Mouse (Mus musculus) ES-Bruce4 (cell line): ENCODE results near the gene Gm2022. TPM values are rescaled to one million over a fixed set of nuclear protein-coding genes. Genes with fewer than 3 reads are reported as not detected.
"Not testable (repeated sequence)": the region's sequence is repeated elsewhere in the genome, so short reads cannot be mapped to it uniquely, and the experiment has no call there.

Experiments used
- H3K27ac ChIP-seq: 2 replicates; pipeline ENCODE4 v1.5.1; 2012; ENCODE audit warnings: low read length, inconsistent platforms; ENCODE audit not compliant: insufficient read depth
- H3K27me3 ChIP-seq: 2 replicates; pipeline ENCODE4 v1.6.1; 2012; ENCODE audit warnings: mild to moderate bottlenecking, low read length, inconsistent platforms; ENCODE audit not compliant: control insufficient read depth, poor library complexity, insufficient read depth, severe bottlenecking
- H3K36me3 ChIP-seq: 2 replicates; pipeline ENCODE4 v1.6.1; 2012; ENCODE audit warnings: inconsistent platforms, mild to moderate bottlenecking, low read length, moderate library complexity; ENCODE audit not compliant: control insufficient read depth, poor library complexity, insufficient read depth, severe bottlenecking
- H3K4me1 ChIP-seq: one replicate; pipeline ENCODE4 v1.8.1; 2011; ENCODE audit warnings: low read length; ENCODE audit not compliant: control insufficient read depth, insufficient read depth
- H3K4me3 ChIP-seq: 2 replicates; pipeline ENCODE4 v1.5.1; 2011; ENCODE audit warnings: low read depth, mild to moderate bottlenecking, low read length
- H3K9ac ChIP-seq: 2 replicates; pipeline ENCODE4 v1.6.1; 2012; ENCODE audit warnings: low read depth, mild to moderate bottlenecking, inconsistent platforms; ENCODE audit not compliant: poor library complexity, severe bottlenecking
- H3K9me3 ChIP-seq: replicated peaks from 2 replicates; pipeline ENCODE4 v1.6.1; 2012; ENCODE audit warnings: mild to moderate bottlenecking, low read length, inconsistent platforms; ENCODE audit not compliant: control insufficient read depth, poor library complexity, insufficient read depth, severe bottlenecking
- polyA plus RNA-seq: library from polyadenylated mRNA; stranded (reverse); fragments of >200 nt; gene quantifications from 2 replicates; pipeline ENCODE4 v1.2.4, GENCODE M21; 2011; ENCODE audit warnings: low read depth; ENCODE audit not compliant: missing spikeins, insufficient read depth, insufficient read length

The Gm2022 gene
- polyA plus RNA-seq: not detected in 2 replicates

- not testable (repeated sequence) for H3K36me3 ChIP-seq, H3K27me3 ChIP-seq, H3K4me1 ChIP-seq, H3K9me3 ChIP-seq, H3K4me3 ChIP-seq, H3K27ac ChIP-seq, H3K9ac ChIP-seq
Observed at GRCm38 (mm10) chr12:87895070-87895469, at the start of gene Gm2022. Gene Gm2022, plus strand, starts transcription at chr12:87895370.

- not testable (repeated sequence) for H3K27ac ChIP-seq, H3K36me3 ChIP-seq, H3K9me3 ChIP-seq, H3K4me3 ChIP-seq, H3K9ac ChIP-seq, H3K27me3 ChIP-seq, H3K4me1 ChIP-seq
Observed at GRCm38 (mm10) chr12:87850657-87851056, 44.5 kb upstream of the Gm2022 start.

- H3K9me3 ChIP-seq, H3K4me3 ChIP-seq, H3K4me1 ChIP-seq, H3K27ac ChIP-seq, H3K27me3 ChIP-seq, H3K36me3 ChIP-seq, H3K9ac ChIP-seq: not testable (repeated sequence)
Observed at GRCm38 (mm10) chr12:87856067-87856466, 39.1 kb upstream of the Gm2022 start.

GRCm38 (mm10) chr12:87861740-87862692 lies 33.2 kb upstream of the Gm2022 start:
- H3K9ac ChIP-seq, H3K4me1 ChIP-seq, H3K27me3 ChIP-seq, H3K4me3 ChIP-seq, H3K9me3 ChIP-seq, H3K36me3 ChIP-seq, H3K27ac ChIP-seq: not testable (repeated sequence)

- not testable (repeated sequence) for H3K27me3 ChIP-seq, H3K4me3 ChIP-seq, H3K36me3 ChIP-seq, H3K27ac ChIP-seq, H3K4me1 ChIP-seq, H3K9ac ChIP-seq, H3K9me3 ChIP-seq
Observed at GRCm38 (mm10) chr12:87863638-87864037, 31.5 kb upstream of the Gm2022 start.

- H3K9me3 ChIP-seq, H3K9ac ChIP-seq, H3K36me3 ChIP-seq, H3K27ac ChIP-seq, H3K4me1 ChIP-seq, H3K27me3 ChIP-seq, H3K4me3 ChIP-seq: not testable (repeated sequence)
Observed at GRCm38 (mm10) chr12:87864048-87864447, 31.1 kb upstream of the Gm2022 start.

- H3K4me1 ChIP-seq, H3K27ac ChIP-seq, H3K9ac ChIP-seq, H3K4me3 ChIP-seq, H3K9me3 ChIP-seq, H3K36me3 ChIP-seq, H3K27me3 ChIP-seq: not testable (repeated sequence)
Observed at GRCm38 (mm10) chr12:87873772-87874171, 21.4 kb upstream of the Gm2022 start, which contains the start of gene Gm2016. Gene Gm2016, plus strand, starts transcription at chr12:87874072.

GRCm38 (mm10) chr12:87919721-87920120 lies 24.6 kb downstream of the Gm2022 start, which contains the start of gene Gm2035:
Gene Gm2035, minus strand, starts transcription at chr12:87919857.
- not testable (repeated sequence) for H3K4me1 ChIP-seq, H3K36me3 ChIP-seq, H3K27ac ChIP-seq, H3K4me3 ChIP-seq, H3K9ac ChIP-seq, H3K27me3 ChIP-seq, H3K9me3 ChIP-seq
